Mouse (Mus musculus) brain, embryonic 14.5 days (tissue): ENCODE measurements around the gene Magel2.

Source experiments
- CTCF ChIP-seq: fragments of 200-500 bp; IDR thresholded peaks from 2 replicates; pipeline ENCODE4 v1.5.1; 2012; ENCODE audit warnings: inconsistent platforms, mild to moderate bottlenecking, moderate library complexity, borderline replicate concordance; ENCODE audit not compliant: insufficient read depth, insufficient read length; ENCODE audit errors: extremely low read depth
- POLR2A ChIP-seq: fragments of 200-500 bp; IDR thresholded peaks from 2 replicates; pipeline ENCODE4 v1.6.1; 2012; ENCODE audit warnings: mild to moderate bottlenecking, inconsistent platforms, borderline replicate concordance; ENCODE audit not compliant: poor library complexity, insufficient read depth, insufficient read length, severe bottlenecking; ENCODE audit errors: extremely low read depth

- no peak for TF ChIP-seq CTCF
- peak; percentile 47; the same call in 1 of the 2 replicates for TF ChIP-seq POLR2A
Measured at GRCm38 (mm10) chr7:62348106-62348803, 28.6 kb upstream of the Magel2 start.
